Mouse (Mus musculus) heart, postnatal 0 days (tissue): ENCODE measurements at regions not wholly inside any gene's neighbourhood (a gene's known extent, or its start where the extent isn't known, plus 50 kb on each side); places are given as distances from the start of the nearest gene placed in this dataset.

Experiments
- ATAC-seq: fragments of 200-750 bp; cut with Nextera tagmentation; 2 replicates; pipeline ENCODE4 v1.8.0; 2017; ENCODE audit warnings: low read depth, moderate number of reproducible peaks, moderate library complexity; ENCODE audit not compliant: insufficient read depth
- DNase-seq: peaks from one replicate; pipeline ENCODE4 v3.0.0-alpha.2; 2016; ENCODE audit warnings: low spot score
- H3K27ac ChIP-seq: fragments of 300-500 bp; sonication (generic); 2 replicates; pipeline ENCODE4 v1.5.1; 2014; ENCODE audit warnings: low read depth, mild to moderate bottlenecking
- H3K27me3 ChIP-seq: fragments of 300-500 bp; sonication (generic); 2 replicates; pipeline ENCODE4 v1.6.1; 2014; ENCODE audit warnings: low read length, mixed read lengths; ENCODE audit not compliant: control insufficient read depth, insufficient read depth
- H3K36me3 ChIP-seq: fragments of 300-500 bp; sonication (generic); replicated peaks from 2 replicates; pipeline ENCODE4 v1.6.1; 2014; ENCODE audit warnings: low read length, mixed read lengths; ENCODE audit not compliant: control insufficient read depth, insufficient read depth
- H3K4me1 ChIP-seq: fragments of 300-500 bp; sonication (generic); 2 replicates; pipeline ENCODE4 v1.6.1; 2014; ENCODE audit warnings: antibody characterized with exemption; ENCODE audit not compliant: control insufficient read depth, insufficient read depth
- H3K4me2 ChIP-seq: fragments of 300-500 bp; sonication (generic); 2 replicates; pipeline ENCODE4 v1.6.1; 2014; ENCODE audit warnings: low read depth, mild to moderate bottlenecking, low read length, moderate library complexity
- H3K4me3 ChIP-seq: fragments of 300-500 bp; sonication (generic); 2 replicates; pipeline ENCODE4 v1.5.1; 2014; ENCODE audit warnings: low read depth, low read length
- H3K9ac ChIP-seq: fragments of 300-500 bp; sonication (generic); replicated peaks from 2 replicates; pipeline ENCODE4 v1.6.1; 2014; ENCODE audit warnings: low read depth, low read length, mixed read lengths
- H3K9me3 ChIP-seq: fragments of 300-500 bp; sonication (generic); replicated peaks from 2 replicates; pipeline ENCODE4 v1.6.1; 2016; ENCODE audit warnings: low read length; ENCODE audit not compliant: control insufficient read depth
- CTCF ChIP-seq: IDR thresholded peaks from 2 replicates; pipeline ENCODE4 v1.5.1; 2016; ENCODE audit warnings: antibody characterized with exemption, control low read depth, low read depth
- EP300 ChIP-seq: IDR thresholded peaks from 2 replicates; pipeline ENCODE4 v1.6.1; 2016; ENCODE audit warnings: antibody characterized with exemption, low read depth
- WGBS: fragments of 180-500 bp; shearing (Covaris S2); extraction: QIAGEN DNeasy Blood & Tissue Kit; methylation state at CpG from one replicate; pipeline ENCODE4 v1.1.7; 2014; 5-methylcytosine and 5-hydroxymethylcytosine counted together

GRCm38 (mm10) chr4:82161232-82161631, 544.3 kb downstream of the Nfib start:
- Histone ChIP-seq H3K27me3 (no peaks in the 10 kb centered on the region), H3K9ac (no peak overlapping the region), H3K9me3 (no peaks in the 10 kb centered on the region), H3K4me2 (no peak overlapping the region), H3K4me1 (peaks cover 4% of the 10 kb centered on the region; the same call in 1 of the 2 replicates), H3K4me3 (no peak overlapping the region), H3K36me3 (no peaks in the 10 kb centered on the region), H3K27ac (no peak overlapping the region)
- ATAC-seq (no peak), DNase-seq (no peak)
- 92% methylated on average over 2 of the region's 2 CpGs for WGBS
- TF ChIP-seq CTCF (no peak), EP300 (no peak)

- Histone ChIP-seq H3K9me3 (no peaks in the 10 kb centered on the region), H3K27ac (no peak overlapping the region), H3K4me1 (no peaks in the 10 kb centered on the region), H3K36me3 (no peaks in the 10 kb centered on the region), H3K27me3 (no peaks in the 10 kb centered on the region), H3K4me2 (no peak overlapping the region), H3K9ac (no peak overlapping the region), H3K4me3 (no peak overlapping the region)
- WGBS, result 34% methylated on average over 5 of the region's 5 CpGs
- DNase-seq, result no peak
- ATAC-seq, result no peak
- TF ChIP-seq CTCF (no peak), EP300 (no peak)
These were observed 545.3 kb downstream of the Nfib start for GRCm38 (mm10) chr4:82160233-82160632.

- Histone ChIP-seq H3K27ac (no peak overlapping the region), H3K4me3 (no peak overlapping the region), H3K4me2 (no peak overlapping the region), H3K9me3 (no peaks in the 10 kb centered on the region), H3K9ac (no peak overlapping the region), H3K36me3 (no peaks in the 10 kb centered on the region), H3K4me1 (no peaks in the 10 kb centered on the region), H3K27me3 (no peaks in the 10 kb centered on the region)
- no peak for TF ChIP-seq CTCF
- no peak for TF ChIP-seq EP300
- WGBS, result 48% methylated on average over 7 of the region's 7 CpGs
- DNase-seq (no peak), ATAC-seq (no peak)
These were observed 549.8 kb downstream of the Nfib start for GRCm38 (mm10) chr4:82155642-82156320.

- H3K27me3 ChIP-seq, result no peaks in the 10 kb centered on the region
- no peak overlapping the region for H3K27ac ChIP-seq
- no peak overlapping the region for H3K4me3 ChIP-seq
- H3K4me1 ChIP-seq, result no peaks in the 10 kb centered on the region
- H3K9me3 ChIP-seq, result no peaks in the 10 kb centered on the region
- 80% methylated on average over 9 of the region's 9 CpGs for WGBS
- no peak for TF ChIP-seq CTCF
- no peak for TF ChIP-seq EP300
- DNase-seq (no peak), ATAC-seq (no peak)
- H3K36me3 ChIP-seq, result no peaks in the 10 kb centered on the region
- no peak overlapping the region for H3K4me2 ChIP-seq
- H3K9ac ChIP-seq, result no peak overlapping the region
These were observed 551.5 kb downstream of the Nfib start for GRCm38 (mm10) chr4:82154021-82154555.

GRCm38 (mm10) chr4:82153604-82154003, 551.9 kb downstream of the Nfib start:
- ATAC-seq, result no peak
- H3K4me3 ChIP-seq, result no peak overlapping the region
- 80% methylated on average over 5 of the region's 5 CpGs for WGBS

GRCm38 (mm10) chr4:82149957-82150356, 555.6 kb downstream of the Nfib start:
- TF ChIP-seq CTCF, result no peak
- no peak for TF ChIP-seq EP300

More at GRCm38 (mm10) chr4:82153604-82154003, 551.9 kb downstream of the Nfib start:
- Histone ChIP-seq H3K4me2 (no peak overlapping the region), H3K27ac (no peak overlapping the region), H3K36me3 (no peaks in the 10 kb centered on the region), H3K27me3 (no peaks in the 10 kb centered on the region), H3K4me1 (peaks cover 3% of the 10 kb centered on the region; the same call in 1 of the 2 replicates), H3K9me3 (no peaks in the 10 kb centered on the region), H3K9ac (no peak overlapping the region)
- TF ChIP-seq EP300 (no peak), CTCF (no peak)
- DNase-seq, result no peak

More at GRCm38 (mm10) chr4:82149957-82150356, 555.6 kb downstream of the Nfib start:
- Histone ChIP-seq H3K9ac (no peak overlapping the region), H3K9me3 (no peaks in the 10 kb centered on the region), H3K36me3 (no peaks in the 10 kb centered on the region), H3K4me1 (peaks cover 9% of the 10 kb centered on the region), H3K4me3 (no peak overlapping the region), H3K27me3 (no peaks in the 10 kb centered on the region), H3K27ac (no peak overlapping the region), H3K4me2 (no peak overlapping the region)
- 96% methylated on average over 1 of the region's 1 CpGs for WGBS
- ATAC-seq (no peak), DNase-seq (no peak)
